Mouse (Mus musculus) thymus, postnatal 4 days (tissue): ENCODE measurements around the gene Prune1.

Source experiments
- DNase-seq: peaks from one replicate; pipeline ENCODE4 v3.0.0; 2021

Prune1 gene

DNA sequence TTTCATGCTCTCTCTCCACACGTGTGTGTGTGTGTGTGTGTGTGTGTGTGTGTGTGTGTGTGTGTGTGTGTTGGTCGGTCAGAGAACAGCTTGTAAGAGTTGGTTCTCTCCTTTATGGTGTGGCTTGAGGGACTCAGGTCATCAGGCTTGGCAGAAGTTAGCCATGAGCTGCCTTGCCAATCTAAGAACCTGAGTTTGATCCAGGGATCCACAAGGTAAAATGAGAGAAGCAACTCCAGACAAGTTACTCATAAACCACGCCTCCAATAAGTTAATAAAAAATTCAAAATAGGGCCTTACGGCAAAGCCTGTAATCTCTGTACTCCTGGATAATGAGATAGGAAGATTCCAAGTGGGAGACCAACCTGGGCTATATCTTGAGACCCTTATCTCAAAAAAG lies 73.6 kb downstream of the Prune1 start:
- no peak for DNase-seq

DNA sequence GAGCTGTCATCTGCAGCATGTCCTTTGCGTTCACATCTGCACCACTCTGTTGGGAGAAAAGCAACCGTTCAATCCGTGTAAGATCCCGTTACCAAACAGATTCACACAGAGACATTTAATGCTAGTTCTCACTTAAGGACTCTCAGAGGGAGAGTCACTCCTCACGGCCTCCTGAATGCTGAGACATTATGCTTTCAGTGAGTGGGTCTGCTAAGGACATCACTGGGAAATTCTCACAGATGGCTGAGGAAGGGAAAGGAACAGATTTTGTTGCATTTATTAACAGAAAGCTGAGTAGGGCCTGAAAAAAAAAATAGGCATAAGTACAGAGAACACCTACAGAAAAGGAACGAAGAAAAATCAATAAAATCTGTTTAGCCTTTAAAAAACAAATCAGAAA lies 78.0 kb downstream of the Prune1 start:
- no peak for DNase-seq
